Mouse (Mus musculus) frontal cortex, adult 2 months (tissue): ENCODE measurements around the gene Grm8. TPM values are rescaled to one million over a fixed set of nuclear protein-coding genes. Genes with fewer than 3 reads are reported as not detected.
"Not testable (repeated sequence)": the region's sequence is repeated elsewhere in the genome, so short reads cannot be mapped to it uniquely, and the experiment has no call there.

Source experiments
- DNase-seq, 2 experiments: peaks; one replicate each; pipeline ENCODE4 v3.0.0; 2022; ENCODE audit warnings: low spot score in 1 of 2; ENCODE audit errors: extremely low spot score in 1 of 2
- polyA plus RNA-seq: library from polyadenylated mRNA; depleted of rRNA; stranded (reverse); fragments of >200 nt; gene quantifications from 2 replicates; pipeline ENCODE4 v1.2.3, GENCODE M21; 2012

Grm8 gene
- polyA plus RNA-seq, 1 experiment, result 14.2 TPM

DNA sequence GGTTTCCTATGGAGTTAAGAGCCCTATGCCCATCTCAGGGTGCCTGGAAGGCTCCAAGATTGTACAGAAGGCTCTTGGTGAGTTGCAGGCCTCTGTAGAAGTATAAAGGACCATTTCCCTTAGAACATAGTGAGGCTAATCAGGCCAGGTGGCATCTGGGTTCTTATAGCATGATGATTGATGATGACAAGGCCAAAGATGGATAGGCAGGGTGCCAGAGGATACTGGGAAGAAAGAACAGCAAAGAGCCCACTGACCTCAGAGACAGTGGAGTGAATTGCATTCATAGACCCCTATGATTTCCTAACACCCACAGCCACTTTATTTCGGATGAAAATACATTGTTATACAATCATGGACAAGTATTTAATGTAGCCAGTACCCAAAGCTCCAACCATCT lies 242.1 kb downstream of the Grm8 start:
- no peak for DNase-seq

DNA sequence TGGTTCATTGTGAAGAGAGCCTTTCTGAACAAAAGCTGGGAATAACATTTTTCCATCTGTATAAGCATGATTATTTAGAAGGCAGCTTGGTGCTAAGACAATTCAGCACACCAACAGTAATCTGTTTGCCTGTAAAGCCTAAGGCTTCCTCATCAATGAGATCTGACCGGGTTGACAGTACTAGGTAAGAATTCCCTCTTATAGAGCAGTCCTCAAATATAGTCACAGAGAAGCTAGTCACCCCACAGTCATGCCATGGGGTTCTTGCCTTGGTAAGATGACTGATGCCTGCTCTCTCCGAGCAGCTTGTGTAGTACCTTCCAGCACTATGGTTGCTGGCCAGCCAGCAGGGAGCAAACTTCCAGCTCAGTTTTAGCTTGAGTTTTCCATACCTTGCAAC lies 246.6 kb downstream of the Grm8 start:
- DNase-seq, result no peak

DNA sequence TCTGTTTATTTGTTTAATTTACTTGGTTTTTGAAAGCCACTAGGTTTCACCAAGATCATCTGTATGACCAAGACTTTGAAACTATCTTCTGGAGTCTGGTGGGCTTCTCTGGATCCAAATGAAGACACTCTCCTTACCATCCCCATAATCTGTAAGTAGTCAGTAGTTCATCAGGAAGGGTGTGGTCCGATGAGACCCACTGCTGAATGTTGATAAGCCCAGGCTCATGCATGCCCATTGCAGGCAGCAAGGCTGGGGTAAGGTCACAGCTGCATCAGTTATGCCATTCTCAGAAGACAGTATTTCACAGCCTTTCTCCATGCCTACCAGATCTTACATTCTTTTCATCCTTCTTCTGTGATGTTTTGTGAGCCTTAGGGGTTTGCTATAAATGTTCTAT lies 247.1 kb downstream of the Grm8 start:
- no peak for DNase-seq

GRCm38 (mm10) chr6:27885786-27886185 lies 249.2 kb downstream of the Grm8 start:
- DNase-seq, result peak; percentile 33 to 39

- no peak for DNase-seq
Observed at GRCm38 (mm10) chr6:27849644-27850043, 285.3 kb downstream of the Grm8 start.

DNA sequence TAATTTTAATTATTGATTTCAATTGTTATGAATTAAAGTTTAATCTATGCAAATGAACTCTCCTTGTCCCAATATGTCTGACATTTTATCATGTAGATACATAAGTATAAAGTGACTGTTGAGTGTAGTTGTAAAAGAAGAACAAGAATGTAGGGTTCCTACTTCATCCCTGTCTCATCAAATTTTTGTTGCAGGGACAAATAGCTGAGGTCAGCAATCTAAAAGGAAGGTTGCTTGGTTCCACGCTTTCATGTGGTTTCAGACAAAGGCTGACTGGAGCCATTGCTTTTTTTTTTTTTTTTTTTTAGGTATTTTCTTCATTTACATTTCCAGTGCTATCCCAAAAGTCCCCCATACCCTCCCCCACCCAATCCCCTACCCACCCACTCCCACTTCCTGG lies 298.8 kb downstream of the Grm8 start:
- DNase-seq, result no peak

- not testable (repeated sequence) for DNase-seq
Observed at GRCm38 (mm10) chr6:27819735-27820134, 315.2 kb downstream of the Grm8 start.

- no peak for DNase-seq
Observed at GRCm38 (mm10) chr6:27812789-27813188, 322.2 kb downstream of the Grm8 start.

GRCm38 (mm10) chr6:27809996-27810395 lies 325.0 kb downstream of the Grm8 start:
- peak in 1 of 2 experiments; percentile 24 for DNase-seq

DNA sequence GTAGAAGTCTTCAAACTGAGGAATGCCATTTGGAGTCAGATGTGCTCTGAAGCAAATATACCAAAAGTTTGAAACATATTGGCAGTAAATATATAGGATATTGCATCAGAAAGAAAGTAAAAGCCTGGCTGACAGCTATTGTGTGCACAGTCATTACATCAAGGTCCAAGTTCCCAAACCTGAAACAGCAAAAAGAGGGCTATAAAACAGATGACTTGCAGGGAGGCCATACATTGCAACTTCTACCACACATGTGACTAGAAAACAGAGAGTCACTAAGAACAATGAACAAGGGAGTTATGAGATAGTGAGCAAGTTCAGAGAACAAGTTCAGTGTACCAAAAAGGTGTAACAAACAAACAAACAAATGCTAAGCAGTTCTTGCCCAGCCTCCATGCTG lies 328.2 kb downstream of the Grm8 start:
- no peak for DNase-seq

GRCm38 (mm10) chr6:27800881-27801572 lies 334.0 kb downstream of the Grm8 start:
- DNase-seq, result no peak

GRCm38 (mm10) chr6:27798735-27799134 lies 336.2 kb downstream of the Grm8 start:
- no peak for DNase-seq

DNA sequence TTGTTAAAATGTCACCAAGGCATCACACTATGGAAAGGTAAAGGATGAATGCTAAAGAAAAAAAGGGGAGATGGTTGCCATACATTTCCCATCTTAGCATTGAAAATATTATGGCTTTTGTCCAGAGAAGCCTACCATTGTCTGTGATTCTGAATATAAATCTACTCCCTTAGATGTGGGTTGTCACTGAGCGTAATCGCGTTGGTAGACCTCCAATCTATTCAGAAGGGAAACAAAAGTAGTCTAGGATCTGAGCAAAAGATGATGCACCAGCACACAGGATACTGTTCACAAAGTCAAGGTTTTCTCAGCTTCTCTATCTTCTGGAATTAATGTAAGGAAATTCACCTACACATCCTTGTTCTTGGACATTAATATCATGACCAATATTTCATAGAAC lies 345.4 kb downstream of the Grm8 start:
- DNase-seq, result peak in 1 of 2 experiments; percentile 33

DNA sequence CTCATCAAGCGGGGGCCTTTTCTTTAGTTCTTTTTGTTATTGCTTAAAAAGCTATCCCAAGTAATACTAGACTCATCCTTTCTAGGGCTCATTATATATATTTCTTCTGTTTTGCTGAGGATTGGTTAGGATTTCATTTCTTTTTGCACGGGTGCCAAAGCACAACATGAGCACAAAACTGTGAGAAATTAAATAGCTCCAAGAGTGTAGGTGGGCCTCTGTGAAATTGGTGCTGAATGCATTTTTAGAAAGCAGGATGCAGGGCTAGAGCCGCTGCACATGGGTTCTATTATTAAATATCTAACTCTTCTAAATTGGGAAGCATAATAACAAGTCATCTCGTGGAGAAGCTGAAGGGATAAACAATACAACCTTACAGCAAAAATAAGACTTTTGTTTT lies 345.8 kb downstream of the Grm8 start:
- DNase-seq, result peak; percentile 64 to 66

GRCm38 (mm10) chr6:27782251-27782650 lies 352.7 kb downstream of the Grm8 start:
- DNase-seq, result peak in 1 of 2 experiments; percentile 41

- no peak for DNase-seq
Observed at GRCm38 (mm10) chr6:27781371-27781770, 353.6 kb downstream of the Grm8 start.

DNA sequence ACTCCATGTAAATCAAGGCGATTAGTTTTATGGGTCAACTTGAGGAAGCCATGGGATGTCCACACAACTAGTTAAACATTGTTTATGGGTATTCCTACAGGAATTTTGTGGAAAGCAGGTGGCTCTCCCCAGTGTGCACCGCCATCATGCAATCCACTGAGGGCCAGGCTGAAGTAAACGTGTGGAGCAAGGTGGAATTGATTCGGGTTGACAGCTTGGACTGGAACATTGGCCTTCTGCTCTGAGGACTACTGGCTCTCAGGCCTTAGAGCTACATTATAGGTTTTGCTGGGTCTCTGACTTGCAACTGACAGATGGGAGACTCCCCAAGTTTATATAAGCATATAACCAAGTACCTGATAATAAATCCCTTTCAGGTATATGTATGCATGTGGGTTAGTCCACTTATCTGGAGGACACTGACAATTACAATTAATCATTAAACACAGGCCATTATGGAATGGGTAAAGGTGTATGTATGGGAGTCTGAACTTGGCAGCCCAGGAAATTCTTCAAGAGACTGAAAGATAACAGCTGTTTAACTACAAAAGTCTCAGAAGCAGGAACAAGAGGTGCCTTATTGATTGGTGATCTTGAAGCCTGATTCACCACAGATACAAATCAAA lies 359.2 kb downstream of the Grm8 start:
- DNase-seq, result no peak

GRCm38 (mm10) chr6:27762061-27762460 lies 372.9 kb downstream of the Grm8 start:
- peak; percentile 58 to 62 for DNase-seq

- DNase-seq, result no peak
Observed at GRCm38 (mm10) chr6:27753290-27753829, 381.6 kb downstream of the Grm8 start.

- DNase-seq, result no peak
Observed at GRCm38 (mm10) chr6:27746493-27746892, 388.5 kb downstream of the Grm8 start.

DNA sequence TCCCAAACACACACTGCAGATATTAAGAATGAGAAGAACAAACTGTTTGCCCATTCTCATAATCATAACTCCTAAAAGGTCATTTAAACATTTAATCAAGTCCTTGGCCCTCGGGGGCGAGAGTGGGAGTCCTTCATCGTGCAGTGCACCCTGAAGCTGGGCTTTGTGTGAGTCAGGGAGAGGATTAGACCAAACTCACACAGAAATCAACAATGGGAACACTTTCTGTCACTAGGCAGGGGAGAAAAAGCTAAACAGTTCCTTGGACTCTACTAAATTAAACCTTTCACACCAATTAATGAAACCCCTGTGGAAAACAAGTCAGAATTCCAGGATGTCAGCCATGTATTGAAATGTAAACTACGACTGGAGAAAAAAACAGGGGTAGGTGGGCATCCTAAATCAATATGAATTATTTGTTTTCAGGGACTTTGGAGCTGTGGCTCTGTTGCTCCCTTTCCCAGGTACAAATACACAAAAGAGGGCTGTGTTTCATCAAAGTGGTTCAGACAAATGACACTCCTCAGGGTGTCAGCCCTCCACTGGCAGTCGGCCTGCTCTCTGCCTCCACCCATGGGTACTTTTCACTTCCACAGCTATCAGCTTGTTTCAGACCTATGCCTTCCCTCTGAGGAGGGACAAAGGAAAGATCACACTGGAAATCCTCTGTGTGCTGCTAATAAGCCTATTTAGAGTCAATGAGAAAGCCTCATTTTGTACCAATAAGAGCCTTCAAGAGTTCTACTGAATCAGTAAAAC lies 389.1 kb downstream of the Grm8 start:
- no peak for DNase-seq
